Mouse (Mus musculus) heart, postnatal 0 days (tissue): ENCODE measurements around the gene Fer1l4.

Experiments used
- CTCF ChIP-seq: IDR thresholded peaks from 2 replicates; pipeline ENCODE4 v1.5.1; 2016; ENCODE audit warnings: antibody characterized with exemption, control low read depth, low read depth
- EP300 ChIP-seq: IDR thresholded peaks from 2 replicates; pipeline ENCODE4 v1.6.1; 2016; ENCODE audit warnings: antibody characterized with exemption, low read depth

DNA sequence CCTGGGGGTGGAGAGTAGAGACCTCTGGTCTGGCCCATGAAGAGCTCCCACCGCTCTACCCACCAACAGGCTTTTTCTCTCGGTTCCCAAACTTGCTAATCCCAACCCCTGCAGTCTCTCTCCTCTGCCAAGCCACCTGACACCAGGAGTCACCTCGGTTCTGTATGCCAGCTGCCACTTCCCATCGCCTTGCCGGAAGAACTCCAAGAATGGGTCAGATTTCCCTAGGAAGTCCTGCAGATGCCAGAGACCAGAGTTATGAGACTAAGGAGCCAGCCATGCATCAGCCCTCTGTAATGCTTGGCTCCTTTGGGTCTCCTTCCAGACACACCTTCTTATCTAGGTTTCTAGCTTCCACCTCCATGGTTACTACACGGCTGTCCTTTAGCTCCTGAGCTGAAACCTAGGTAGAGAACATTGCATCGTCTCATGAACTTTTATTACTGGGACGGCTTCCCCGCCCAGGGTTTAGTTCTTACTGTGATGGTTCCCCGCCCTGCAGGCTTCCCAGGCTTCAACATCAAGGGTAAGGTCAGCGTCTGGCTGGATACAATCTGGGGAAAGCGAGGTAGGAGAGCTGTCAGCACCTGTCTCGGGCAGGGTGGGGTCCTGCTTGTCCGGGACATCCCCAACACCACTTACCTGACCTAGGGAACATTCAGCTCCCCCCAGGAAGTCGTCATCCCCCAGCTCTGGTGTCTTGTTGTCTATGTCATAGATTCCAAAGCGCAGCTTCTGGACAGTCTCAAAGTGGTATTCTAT, 25.9 kb upstream of the Fer1l4 start:
- TF ChIP-seq EP300 (no peak), CTCF (no peak)
